Mouse (Mus musculus) frontal cortex, postnatal 10 days (tissue): Measurements from ENCODE around the gene Alpl.

ENCODE experiments used
- DNase-seq, 2 experiments: peaks; one replicate each; pipeline ENCODE4 v3.0.0; 2022; ENCODE audit warnings: low spot score in 2 of 2, mixed read lengths in 1 of 2

Alpl gene

GRCm38 (mm10) chr4:137739151-137739923 is 56.8 kb downstream of the Alpl start:
- no peak for DNase-seq

DNA sequence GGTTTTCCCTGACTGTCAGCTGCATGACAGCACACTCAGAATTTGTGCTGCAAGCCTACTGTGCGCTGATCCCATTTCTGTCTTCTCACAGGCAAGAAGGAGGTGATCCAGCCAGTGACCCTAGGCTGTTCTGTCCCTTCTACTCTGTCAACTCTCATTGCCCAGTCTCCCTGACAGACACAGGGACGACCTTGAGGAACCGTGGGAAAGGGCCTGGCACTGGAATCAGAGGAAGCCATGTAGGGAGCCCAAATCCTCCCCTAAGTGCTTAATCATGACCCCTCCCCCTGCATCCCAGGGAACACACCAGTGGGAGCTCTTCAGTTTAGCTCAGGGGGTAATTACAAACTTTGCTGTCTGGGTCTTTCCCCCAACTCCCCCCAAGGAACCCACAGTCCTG is 58.4 kb downstream of the Alpl start:
- DNase-seq: no peak

DNA sequence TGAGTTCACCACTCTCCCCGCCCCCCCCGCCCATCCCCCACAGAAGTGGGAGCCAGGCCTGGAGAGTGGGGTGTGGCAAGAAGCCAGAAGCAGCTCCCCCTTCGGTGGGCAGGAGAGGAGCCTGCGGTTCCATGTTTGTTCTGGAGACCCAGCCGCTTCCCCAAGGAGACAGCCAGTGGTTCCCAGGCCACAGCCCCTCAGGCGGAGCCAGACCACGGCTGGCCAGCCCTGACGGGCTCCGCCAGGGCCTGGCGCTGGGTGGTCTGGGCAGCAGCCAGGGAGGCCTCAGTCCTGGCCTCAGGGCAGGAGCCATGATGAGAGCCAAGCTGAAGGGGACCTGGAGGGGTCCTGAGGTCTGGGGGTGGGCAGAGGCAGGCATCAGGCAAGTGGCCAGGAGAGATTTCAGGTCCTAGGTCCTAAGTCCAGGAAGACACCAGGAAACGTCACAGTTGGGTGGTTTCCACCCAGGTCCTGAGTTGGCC is 59.9 kb downstream of the Alpl start:
- no peak for DNase-seq

GRCm38 (mm10) chr4:137733459-137733858 is 62.7 kb downstream of the Alpl start:
- no peak for DNase-seq

DNA sequence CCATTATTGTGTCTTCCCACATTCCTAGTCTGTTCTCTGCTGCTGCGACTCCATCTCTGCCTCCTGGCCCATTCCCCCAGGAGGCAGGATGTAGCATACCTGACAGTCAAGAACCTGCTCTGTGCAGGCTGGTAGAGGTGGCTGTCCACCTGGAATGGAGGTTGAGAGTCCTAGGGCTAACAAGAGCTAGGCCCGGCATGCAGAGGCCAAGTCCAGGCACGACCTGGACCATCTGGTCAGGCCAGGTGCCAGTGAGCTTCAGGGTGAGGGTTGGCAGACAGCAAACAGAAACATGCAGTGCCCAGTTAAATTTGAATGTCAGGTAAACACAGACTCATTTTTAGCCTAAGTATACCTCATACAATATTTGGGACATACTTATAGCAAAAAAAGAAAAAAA is 63.2 kb downstream of the Alpl start:
- DNase-seq: no peak

DNA sequence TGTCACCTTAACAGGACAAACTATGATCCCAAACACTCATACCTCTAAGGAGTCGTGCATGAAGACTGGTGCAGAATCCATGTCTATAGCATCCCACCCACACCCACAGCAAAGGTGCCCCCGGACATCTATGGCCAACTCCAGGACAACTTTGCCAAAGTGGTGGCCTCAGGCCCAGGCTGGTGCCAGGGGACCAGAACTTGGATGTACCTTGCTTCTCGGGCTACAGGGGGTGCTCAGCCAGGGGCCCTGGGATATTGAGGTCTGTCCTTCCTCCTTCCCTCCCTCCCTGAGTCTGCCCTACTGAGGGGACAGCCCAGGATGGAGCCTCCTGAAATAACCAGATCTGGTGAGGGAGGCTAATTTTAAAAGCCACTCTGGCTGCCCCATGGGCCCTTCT is 63.8 kb downstream of the Alpl start:
- no peak for DNase-seq

GRCm38 (mm10) chr4:137731891-137732290 is 64.3 kb downstream of the Alpl start:
- no peak for DNase-seq

GRCm38 (mm10) chr4:137730757-137731156 is 65.4 kb downstream of the Alpl start:
- DNase-seq: no peak

- peak; percentile 79 to 87 for DNase-seq
These were observed 66.0 kb downstream of the Alpl start for GRCm38 (mm10) chr4:137730134-137730533.

GRCm38 (mm10) chr4:137729155-137729855 is 66.9 kb downstream of the Alpl start:
- DNase-seq: no peak

GRCm38 (mm10) chr4:137728399-137729154 is 67.6 kb downstream of the Alpl start:
- DNase-seq: peak in 1 of 2 experiments; percentile 44

DNA sequence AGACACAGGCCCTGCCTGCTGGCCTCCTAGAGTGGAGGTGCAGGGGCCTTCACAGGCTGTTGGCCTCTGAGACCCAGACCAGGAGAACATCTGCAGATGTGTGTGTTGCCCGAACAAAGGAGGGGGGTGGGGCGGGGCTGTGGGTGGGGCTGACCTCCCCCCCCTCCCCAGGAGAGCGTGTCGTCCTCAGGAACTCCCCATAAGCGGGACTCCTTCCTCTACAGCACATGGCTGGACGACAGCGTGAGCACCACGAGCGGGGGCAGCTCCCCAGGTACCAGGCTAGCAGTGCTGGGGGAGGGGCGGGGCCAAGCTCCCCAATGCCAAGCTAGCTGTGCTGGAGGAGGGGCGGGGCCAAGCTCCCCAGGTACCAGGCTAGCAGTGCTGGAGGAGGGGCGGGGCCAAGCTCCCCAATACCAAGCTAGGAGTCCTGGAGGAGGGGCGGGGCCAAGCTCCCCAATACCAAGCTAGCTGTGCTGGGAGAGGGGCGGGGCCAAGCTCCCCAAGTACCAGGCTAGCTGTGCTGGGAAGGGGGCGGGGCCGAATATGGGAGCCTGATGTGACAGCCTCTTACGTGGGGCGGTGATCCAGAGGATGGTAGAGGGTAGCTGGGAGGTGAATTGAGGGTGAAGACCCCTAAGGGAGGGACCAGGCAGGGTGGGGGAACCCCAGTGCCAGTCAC is 68.5 kb downstream of the Alpl start:
- peak in 1 of 2 experiments; percentile 54 for DNase-seq

DNA sequence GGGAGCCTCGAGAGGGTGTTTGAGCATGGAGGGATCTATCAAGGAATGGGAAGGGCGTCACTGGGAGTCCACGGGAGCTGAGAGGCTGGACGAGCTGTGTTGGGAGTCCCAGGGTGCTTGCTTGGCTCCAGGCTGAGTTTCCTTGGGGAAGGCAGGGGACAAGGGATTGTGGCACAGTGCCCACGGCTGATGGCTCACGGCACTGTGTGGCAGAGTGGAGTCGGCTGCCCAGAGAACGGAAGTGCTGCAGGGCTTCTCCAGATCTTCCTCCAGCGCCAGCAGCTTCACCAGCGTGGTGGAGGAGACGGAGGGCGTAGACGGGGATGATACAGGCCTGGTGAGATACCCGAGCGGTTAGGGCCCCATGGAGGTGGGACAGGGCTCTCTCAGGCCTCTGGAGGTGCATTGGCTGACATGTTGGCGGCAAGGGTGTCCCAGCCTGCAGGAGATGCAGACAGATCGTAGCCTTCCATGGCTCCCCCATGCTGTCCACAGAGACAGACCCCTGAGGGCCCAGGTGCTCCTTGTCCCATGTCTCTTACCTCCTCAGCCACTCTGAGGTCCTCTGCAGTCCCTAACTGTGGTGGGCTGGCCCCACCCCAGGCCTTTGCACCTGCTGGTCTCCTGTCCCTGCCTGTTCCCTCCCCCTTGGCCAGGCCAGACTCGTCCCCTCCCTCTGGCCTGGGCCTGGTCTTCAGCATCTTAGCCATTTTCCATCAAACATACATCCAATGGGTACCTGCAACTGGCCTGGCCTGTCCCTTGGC is 69.3 kb downstream of the Alpl start:
- peak in 1 of 2 experiments; percentile 38 for DNase-seq

DNA sequence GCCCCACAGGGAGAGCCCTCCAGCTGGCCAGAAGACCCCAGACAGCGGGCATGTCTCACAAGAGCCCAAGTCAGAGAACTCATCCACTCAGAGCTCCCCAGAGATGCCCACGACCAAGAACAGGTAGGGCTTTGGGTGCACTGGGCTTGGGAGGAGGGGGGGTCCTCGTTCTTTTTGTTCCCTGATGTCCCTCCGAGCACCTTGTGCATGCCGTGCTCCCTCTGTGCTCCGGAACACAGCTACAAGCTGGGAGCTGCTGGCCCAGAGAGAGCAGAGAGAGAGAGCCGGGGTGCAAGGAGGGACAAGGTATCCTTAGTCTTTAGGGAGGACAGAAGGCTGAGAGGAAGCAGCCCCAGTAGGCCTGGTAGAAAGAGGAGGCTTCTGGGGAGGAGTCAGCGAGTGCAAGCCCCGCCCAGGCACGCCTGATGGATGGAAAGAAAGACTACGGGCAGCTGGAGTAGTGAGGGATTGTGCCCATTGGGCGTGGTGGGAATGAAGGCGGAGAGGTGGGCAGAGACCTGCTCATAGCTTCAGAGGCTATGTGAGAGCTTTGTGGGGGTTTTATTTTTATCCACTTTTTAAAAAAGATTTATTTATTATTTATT is 70.5 kb downstream of the Alpl start:
- no peak for DNase-seq

- DNase-seq: peak in 1 of 2 experiments; percentile 45
These were observed 71.4 kb downstream of the Alpl start for GRCm38 (mm10) chr4:137724766-137725165.

- no peak for DNase-seq
These were observed 72.0 kb downstream of the Alpl start for GRCm38 (mm10) chr4:137724212-137724611.

DNA sequence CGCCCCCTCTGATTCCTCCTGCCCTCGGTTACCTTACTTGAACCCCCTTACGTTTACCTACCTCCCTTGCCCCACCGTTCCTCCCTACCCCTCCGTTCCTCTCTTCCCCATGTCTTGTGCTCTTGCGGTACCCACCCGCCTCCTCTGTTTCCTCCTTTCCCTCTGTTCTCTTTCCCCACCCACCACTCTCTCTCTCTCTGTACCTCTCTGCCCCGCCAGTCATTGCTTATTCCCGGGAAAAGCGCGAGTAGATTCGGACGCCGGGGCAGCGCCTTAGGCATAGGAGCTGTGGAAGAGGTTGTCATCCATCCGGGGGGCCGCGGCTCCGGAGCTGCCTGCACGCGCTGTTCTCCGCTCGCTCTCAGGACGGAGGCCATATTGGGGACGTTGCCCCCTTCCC is 72.7 kb downstream of the Alpl start:
- no peak for DNase-seq

- DNase-seq: peak in 1 of 2 experiments; percentile 74
These were observed 73.3 kb downstream of the Alpl start for GRCm38 (mm10) chr4:137722692-137723427.

GRCm38 (mm10) chr4:137722230-137722629 is 74.0 kb downstream of the Alpl start:
- no peak for DNase-seq

GRCm38 (mm10) chr4:137721563-137721962 is 74.6 kb downstream of the Alpl start:
- DNase-seq: no peak
